Mouse (Mus musculus): ENCODE data around the gene Tcf7l2. TPM values are rescaled to one million over a fixed set of nuclear protein-coding genes. Genes with fewer than 3 reads are reported as not detected.
A peak's percentile ranks its signal among the peaks of the same experiment; 100 is the strongest.

The Tcf7l2 gene
- polyA plus RNA-seq, 1 experiment from 2014 or later: 60.6 TPM

DNA sequence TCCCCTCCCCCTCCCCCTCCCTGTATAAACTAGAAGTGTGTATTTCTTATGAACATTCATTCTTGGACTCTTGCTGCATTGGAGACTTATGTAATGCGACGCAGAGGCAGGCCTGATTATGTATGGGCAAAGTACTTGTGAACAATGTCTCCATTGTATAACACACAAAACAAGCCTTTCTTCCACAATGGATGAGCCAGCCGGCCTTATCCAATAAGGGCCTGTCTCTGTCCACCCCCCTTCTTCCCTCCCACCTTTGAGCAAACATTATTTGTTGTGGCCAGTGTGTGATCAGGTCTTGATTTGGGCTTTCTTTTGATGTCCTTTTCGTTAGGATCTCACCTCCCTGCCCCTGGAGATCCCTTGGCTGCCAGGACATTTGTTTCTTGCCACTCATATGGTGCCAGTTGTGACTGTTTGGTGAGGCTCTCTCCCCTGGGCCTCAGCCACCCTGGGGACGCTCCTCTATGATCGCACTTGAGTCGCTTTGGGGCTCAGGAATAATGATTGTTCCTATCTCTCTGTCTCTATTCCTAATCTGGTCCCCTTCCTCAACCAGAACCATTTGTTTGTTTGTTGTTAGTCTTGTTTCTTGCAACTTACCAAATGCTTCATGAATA, 46.8 kb downstream of the Tcf7l2 start:
- H3K36me3 ChIP-seq (ENCODE audit: control insufficient read depth, insufficient read depth, low read length): no peaks in the 10 kb centered on the region; the same call in 1 of the 2 replicates
- no peak overlapping the region for H3K9ac ChIP-seq (ENCODE audit: low read length)
- no peak overlapping the region for H3K4me2 ChIP-seq (ENCODE audit: low read depth)
- WGBS: 25% methylated on average over 7 of the region's 7 CpGs
- no peak overlapping the region for H3K4me3 ChIP-seq (ENCODE audit: low read depth, low read length)
- no peaks in the 10 kb centered on the region for H3K9me3 ChIP-seq (ENCODE audit: control insufficient read depth, low read length)
- no peaks in the 10 kb centered on the region for H3K27me3 ChIP-seq (ENCODE audit: control insufficient read depth, insufficient read depth, low read length)
- DNase-seq (ENCODE audit: low spot score): peak; percentile 72
- peak overlapping the region; percentile 54 for H3K27ac ChIP-seq (ENCODE audit: low read depth, low read length)
- peaks cover 13% of the 10 kb centered on the region for H3K4me1 ChIP-seq (ENCODE audit: control insufficient read depth, insufficient read depth, low read length)
- peak; percentile 92 for ATAC-seq (ENCODE audit: insufficient read depth, low FRiP score, low TSS enrichment)

DNA sequence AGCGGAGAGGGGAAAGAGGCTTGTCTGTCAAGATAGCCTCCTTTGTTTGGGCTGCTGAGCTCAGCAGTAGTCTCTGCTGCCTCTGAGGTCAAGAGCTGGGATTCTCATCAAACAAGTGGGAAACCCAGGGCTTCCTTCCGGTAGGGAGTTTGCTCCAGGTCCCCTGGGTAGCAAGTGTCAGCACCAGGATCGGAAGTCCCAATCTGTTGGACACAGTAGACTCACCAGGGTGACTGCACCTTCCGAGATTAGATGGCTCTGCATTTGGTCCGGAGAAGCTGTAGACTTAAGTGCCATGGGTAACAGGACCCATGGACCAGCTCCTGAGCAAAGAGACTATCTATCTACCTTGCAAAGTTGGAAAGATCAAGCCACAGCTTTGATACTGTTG, 47.3 kb downstream of the Tcf7l2 start:
- H3K36me3 ChIP-seq (ENCODE audit: control insufficient read depth, insufficient read depth, low read length): no peaks in the 10 kb centered on the region; the same call in 1 of the 2 replicates
- no peaks in the 10 kb centered on the region for H3K27me3 ChIP-seq (ENCODE audit: control insufficient read depth, insufficient read depth, low read length)
- DNase-seq (ENCODE audit: low spot score) (no peak), ATAC-seq (ENCODE audit: insufficient read depth, low FRiP score, low TSS enrichment) (no peak)
- H3K4me2 ChIP-seq (ENCODE audit: low read depth): no peak overlapping the region
- peaks cover 13% of the 10 kb centered on the region for H3K4me1 ChIP-seq (ENCODE audit: control insufficient read depth, insufficient read depth, low read length)
- H3K4me3 ChIP-seq (ENCODE audit: low read depth, low read length): no peak overlapping the region
- H3K9ac ChIP-seq (ENCODE audit: low read length): no peak overlapping the region
- H3K27ac ChIP-seq (ENCODE audit: low read depth, low read length): peak overlapping the region; percentile 54
- WGBS: 36% methylated on average over 5 of the region's 5 CpGs
- H3K9me3 ChIP-seq (ENCODE audit: control insufficient read depth, low read length): no peaks in the 10 kb centered on the region

DNA sequence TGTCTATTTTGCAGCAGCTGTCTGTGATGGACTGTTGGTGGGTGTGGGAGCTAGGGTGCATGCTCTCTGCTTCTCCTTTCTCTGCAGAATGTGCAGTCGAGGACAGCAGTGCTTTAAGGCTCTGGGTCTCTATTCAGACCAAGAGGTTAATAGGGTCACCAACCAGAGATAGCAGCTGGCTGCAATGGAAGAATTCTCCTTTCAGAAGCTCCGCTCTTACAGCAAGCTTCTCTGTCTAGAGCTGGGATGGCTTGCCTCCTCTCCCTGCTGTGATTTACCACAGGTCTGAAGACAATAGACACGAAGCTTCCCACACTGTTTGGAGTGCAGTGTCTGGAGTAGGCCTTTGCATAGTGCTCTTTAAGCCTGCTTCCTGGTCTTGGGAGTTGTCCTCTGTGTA, 48.2 kb downstream of the Tcf7l2 start:
- Histone ChIP-seq H3K27ac (ENCODE audit: low read depth, low read length) (no peak overlapping the region), H3K9ac (ENCODE audit: low read length) (no peak overlapping the region), H3K27me3 (ENCODE audit: control insufficient read depth, insufficient read depth, low read length) (no peaks in the 10 kb centered on the region), H3K4me1 (ENCODE audit: control insufficient read depth, insufficient read depth, low read length) (peaks cover 13% of the 10 kb centered on the region), H3K4me2 (ENCODE audit: low read depth) (no peak overlapping the region; the same call in 1 of the 2 replicates), H3K36me3 (ENCODE audit: control insufficient read depth, insufficient read depth, low read length) (no peaks in the 10 kb centered on the region; the same call in 1 of the 2 replicates), H3K9me3 (ENCODE audit: control insufficient read depth, low read length) (no peaks in the 10 kb centered on the region), H3K4me3 (ENCODE audit: low read depth, low read length) (no peak overlapping the region)
- WGBS: 5% methylated on average over 3 of the region's 3 CpGs
- ATAC-seq (ENCODE audit: insufficient read depth, low FRiP score, low TSS enrichment): no peak
- DNase-seq (ENCODE audit: low spot score): no peak

DNA sequence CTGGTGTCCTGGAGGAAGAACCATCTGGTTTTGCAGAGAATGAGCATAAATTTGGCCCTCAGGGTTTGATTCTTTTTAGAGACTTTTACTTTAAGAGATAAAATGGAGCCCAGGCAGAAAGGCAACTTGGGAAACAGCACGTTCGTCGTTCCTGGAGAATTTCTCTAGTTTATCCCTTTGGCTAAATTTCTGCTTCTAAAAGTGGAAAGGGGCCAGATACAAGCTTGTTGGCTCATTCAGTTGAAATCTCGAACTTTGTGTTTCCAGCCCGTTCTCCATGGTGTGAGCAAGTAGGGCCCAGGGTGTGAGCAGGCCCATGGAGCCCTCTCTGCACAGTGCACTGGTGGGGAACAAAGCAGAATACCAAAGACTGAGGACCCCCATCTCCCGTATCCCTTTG, 49.7 kb downstream of the Tcf7l2 start:
- Histone ChIP-seq H3K4me3 (ENCODE audit: low read depth, low read length) (no peak overlapping the region), H3K27ac (ENCODE audit: low read depth, low read length) (no peak overlapping the region), H3K9ac (ENCODE audit: low read length) (no peak overlapping the region), H3K4me1 (ENCODE audit: control insufficient read depth, insufficient read depth, low read length) (peaks cover 13% of the 10 kb centered on the region), H3K27me3 (ENCODE audit: control insufficient read depth, insufficient read depth, low read length) (no peaks in the 10 kb centered on the region), H3K36me3 (ENCODE audit: control insufficient read depth, insufficient read depth, low read length) (no peaks in the 10 kb centered on the region; the same call in 1 of the 2 replicates), H3K4me2 (ENCODE audit: low read depth) (no peak overlapping the region), H3K9me3 (ENCODE audit: control insufficient read depth, low read length) (no peaks in the 10 kb centered on the region)
- ATAC-seq (ENCODE audit: insufficient read depth, low FRiP score, low TSS enrichment): no peak
- DNase-seq (ENCODE audit: low spot score): no peak
- WGBS: 91% methylated on average over 6 of the region's 6 CpGs

DNA sequence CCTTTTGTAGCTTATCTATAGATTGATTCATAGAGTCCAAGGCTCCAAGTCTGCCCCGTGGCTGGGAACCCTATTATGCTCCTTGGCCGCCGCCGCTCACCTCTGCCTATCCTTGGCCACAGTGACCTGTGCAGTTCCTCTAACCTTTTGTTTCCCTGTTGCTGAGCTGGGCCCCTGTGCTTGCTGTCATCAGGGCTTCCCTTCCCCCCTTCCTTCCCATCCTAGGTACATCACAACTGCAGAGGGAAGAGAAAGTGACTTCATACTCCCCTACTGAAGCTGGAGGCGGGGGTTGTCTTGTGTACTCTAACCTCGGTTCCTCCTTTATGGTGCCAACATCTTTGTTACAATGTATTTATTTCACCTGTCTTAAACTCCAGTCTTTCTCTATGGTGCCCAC, 50.3 kb downstream of the Tcf7l2 start:
- Histone ChIP-seq H3K27ac (ENCODE audit: low read depth, low read length) (no peak overlapping the region), H3K9me3 (ENCODE audit: control insufficient read depth, low read length) (no peaks in the 10 kb centered on the region), H3K27me3 (ENCODE audit: control insufficient read depth, insufficient read depth, low read length) (no peaks in the 10 kb centered on the region), H3K9ac (ENCODE audit: low read length) (no peak overlapping the region), H3K4me1 (ENCODE audit: control insufficient read depth, insufficient read depth, low read length) (peaks cover 13% of the 10 kb centered on the region), H3K4me2 (ENCODE audit: low read depth) (no peak overlapping the region), H3K36me3 (ENCODE audit: control insufficient read depth, insufficient read depth, low read length) (no peaks in the 10 kb centered on the region; the same call in 1 of the 2 replicates), H3K4me3 (ENCODE audit: low read depth, low read length) (no peak overlapping the region)
- 90% methylated on average over 6 of the region's 6 CpGs for WGBS
- DNase-seq (ENCODE audit: low spot score) (no peak), ATAC-seq (ENCODE audit: insufficient read depth, low FRiP score, low TSS enrichment) (no peak)

DNA sequence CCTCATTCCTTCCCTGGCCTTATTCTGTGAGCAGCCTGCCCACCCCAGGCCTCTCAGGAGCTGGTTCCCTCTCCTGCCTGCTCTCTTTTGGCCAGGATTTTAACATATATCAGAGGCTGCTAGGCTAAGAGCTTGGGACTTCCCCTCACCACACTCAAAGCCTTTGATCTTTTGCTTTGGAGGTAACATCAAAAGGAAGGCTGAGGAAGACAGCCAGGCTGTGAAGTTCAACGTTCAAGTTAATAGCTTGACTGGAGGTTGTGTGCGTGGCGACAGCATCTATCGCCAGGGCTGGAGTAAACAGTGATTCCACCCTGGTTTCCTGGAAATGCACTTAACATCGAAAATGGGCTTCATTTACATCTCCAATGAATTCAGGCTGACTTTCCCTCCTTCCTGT, 51.0 kb downstream of the Tcf7l2 start:
- Histone ChIP-seq H3K27ac (ENCODE audit: low read depth, low read length) (no peak overlapping the region), H3K4me3 (ENCODE audit: low read depth, low read length) (no peak overlapping the region), H3K4me1 (ENCODE audit: control insufficient read depth, insufficient read depth, low read length) (peaks cover 13% of the 10 kb centered on the region), H3K4me2 (ENCODE audit: low read depth) (no peak overlapping the region), H3K9me3 (ENCODE audit: control insufficient read depth, low read length) (no peaks in the 10 kb centered on the region), H3K36me3 (ENCODE audit: control insufficient read depth, insufficient read depth, low read length) (no peaks in the 10 kb centered on the region; the same call in 1 of the 2 replicates), H3K9ac (ENCODE audit: low read length) (no peak overlapping the region), H3K27me3 (ENCODE audit: control insufficient read depth, insufficient read depth, low read length) (no peaks in the 10 kb centered on the region)
- DNase-seq (ENCODE audit: low spot score): no peak
- no peak for ATAC-seq (ENCODE audit: insufficient read depth, low FRiP score, low TSS enrichment)
- WGBS: 51% methylated on average over 5 of the region's 5 CpGs

DNA sequence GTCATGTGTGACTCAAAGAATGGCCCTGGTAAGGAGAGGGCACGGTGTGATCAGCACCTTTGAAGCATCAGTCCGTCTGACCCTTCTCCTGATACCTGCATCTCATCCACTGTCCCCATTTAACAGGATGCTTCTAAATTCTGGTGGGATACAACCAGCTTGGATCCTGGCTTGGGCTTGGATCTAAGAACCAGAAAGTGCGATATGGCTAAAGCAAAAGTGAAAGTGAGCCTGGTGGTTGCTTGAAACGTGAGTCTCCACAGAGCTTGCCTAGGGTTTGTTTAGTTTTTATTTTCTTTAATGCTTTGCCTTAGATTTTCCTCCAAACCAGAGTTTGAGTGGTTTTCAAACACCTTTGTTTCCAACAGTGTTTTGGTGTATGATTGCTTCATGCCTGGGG, 51.4 kb downstream of the Tcf7l2 start:
- no peak for DNase-seq (ENCODE audit: low spot score)
- Histone ChIP-seq H3K4me1 (ENCODE audit: control insufficient read depth, insufficient read depth, low read length) (peaks cover 13% of the 10 kb centered on the region), H3K9ac (ENCODE audit: low read length) (no peak overlapping the region), H3K9me3 (ENCODE audit: control insufficient read depth, low read length) (no peaks in the 10 kb centered on the region), H3K4me3 (ENCODE audit: low read depth, low read length) (no peak overlapping the region), H3K4me2 (ENCODE audit: low read depth) (no peak overlapping the region), H3K36me3 (ENCODE audit: control insufficient read depth, insufficient read depth, low read length) (no peaks in the 10 kb centered on the region; the same call in 1 of the 2 replicates), H3K27me3 (ENCODE audit: control insufficient read depth, insufficient read depth, low read length) (no peaks in the 10 kb centered on the region), H3K27ac (ENCODE audit: low read depth, low read length) (no peak overlapping the region)
- WGBS: 73% methylated on average over 4 of the region's 4 CpGs
- ATAC-seq (ENCODE audit: insufficient read depth, low FRiP score, low TSS enrichment): no peak

DNA sequence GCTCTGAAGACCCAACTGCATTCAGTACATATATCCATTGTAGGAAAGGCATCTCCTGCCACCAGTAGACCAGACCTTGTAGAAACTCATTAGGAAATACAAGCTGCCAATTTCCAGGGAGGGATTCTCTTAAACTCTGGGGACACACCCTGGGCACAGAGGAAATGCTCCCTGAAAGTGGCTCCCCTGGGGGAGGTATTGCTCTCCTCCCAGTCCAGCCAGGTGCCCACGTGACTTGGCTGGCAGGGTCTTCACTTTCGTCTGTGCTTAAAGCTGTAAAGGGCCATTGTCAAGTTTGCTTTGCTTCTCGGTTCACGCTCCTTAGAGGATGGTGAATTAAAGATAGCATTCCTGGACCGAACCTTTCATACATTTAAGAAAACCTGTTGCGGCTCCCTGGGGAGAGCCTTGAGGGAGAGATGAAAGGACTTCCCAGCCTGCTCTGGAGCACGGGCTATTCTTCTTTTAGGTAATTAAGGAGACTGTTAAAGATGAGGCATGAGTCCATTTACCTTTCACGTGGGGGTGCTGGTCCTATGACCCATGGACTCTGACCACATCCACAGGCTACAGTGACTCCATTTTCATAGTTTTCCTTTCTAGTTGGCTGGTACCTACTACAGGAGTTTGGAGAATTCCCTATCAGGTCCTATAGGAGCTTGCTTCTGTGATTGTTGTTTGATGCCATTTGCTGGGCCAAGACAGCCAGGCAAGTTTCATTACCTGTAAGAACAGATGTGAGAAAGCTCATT, 52.8 kb downstream of the Tcf7l2 start:
- ATAC-seq (ENCODE audit: insufficient read depth, low FRiP score, low TSS enrichment) (no peak), DNase-seq (ENCODE audit: low spot score) (no peak)
- Histone ChIP-seq H3K9me3 (ENCODE audit: control insufficient read depth, low read length) (no peaks in the 10 kb centered on the region), H3K27me3 (ENCODE audit: control insufficient read depth, insufficient read depth, low read length) (no peaks in the 10 kb centered on the region), H3K9ac (ENCODE audit: low read length) (no peak overlapping the region), H3K4me1 (ENCODE audit: control insufficient read depth, insufficient read depth, low read length) (peaks cover 7% of the 10 kb centered on the region), H3K27ac (ENCODE audit: low read depth, low read length) (no peak overlapping the region), H3K4me3 (ENCODE audit: low read depth, low read length) (no peak overlapping the region), H3K4me2 (ENCODE audit: low read depth) (no peak overlapping the region), H3K36me3 (ENCODE audit: control insufficient read depth, insufficient read depth, low read length) (no peaks in the 10 kb centered on the region; the same call in 1 of the 2 replicates)
- 32% methylated on average over 8 of the region's 8 CpGs for WGBS

DNA sequence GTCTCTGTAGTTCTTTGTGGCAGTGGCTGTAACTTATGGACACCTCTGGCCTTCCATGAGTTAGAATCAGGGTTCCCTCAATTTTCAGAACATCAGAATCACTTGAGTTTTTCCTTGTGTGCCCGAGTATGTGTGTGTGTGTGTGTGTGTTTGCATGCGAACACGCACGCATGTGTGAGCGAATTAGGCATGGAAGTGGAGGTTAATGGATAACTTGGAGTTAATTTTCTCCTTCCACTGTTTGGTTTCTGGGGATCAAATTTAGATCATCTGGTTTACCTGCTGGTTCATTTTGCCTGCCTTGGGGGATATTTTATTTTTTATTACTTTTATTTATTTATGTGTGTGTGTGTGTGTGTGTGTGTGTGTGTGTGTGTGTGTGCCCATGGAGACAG, 53.3 kb downstream of the Tcf7l2 start:
- ATAC-seq (ENCODE audit: insufficient read depth, low FRiP score, low TSS enrichment): no peak
- Histone ChIP-seq H3K4me3 (ENCODE audit: low read depth, low read length) (no peak overlapping the region), H3K9ac (ENCODE audit: low read length) (no peak overlapping the region), H3K4me2 (ENCODE audit: low read depth) (no peak overlapping the region), H3K4me1 (ENCODE audit: control insufficient read depth, insufficient read depth, low read length) (peaks cover under 1% of the 10 kb centered on the region; the same call in 1 of the 2 replicates), H3K9me3 (ENCODE audit: control insufficient read depth, low read length) (no peaks in the 10 kb centered on the region), H3K36me3 (ENCODE audit: control insufficient read depth, insufficient read depth, low read length) (no peaks in the 10 kb centered on the region), H3K27ac (ENCODE audit: low read depth, low read length) (no peak overlapping the region), H3K27me3 (ENCODE audit: control insufficient read depth, insufficient read depth, low read length) (no peaks in the 10 kb centered on the region)
- 94% methylated on average over 5 of the region's 5 CpGs for WGBS
- no peak for DNase-seq (ENCODE audit: low spot score)

Measured in neural tube, embryonic 11.5 days (tissue).